Mouse (Mus musculus): ENCODE measurements at regions not wholly inside any gene's neighbourhood (a gene's known extent, or its start where the extent isn't known, plus 50 kb on each side); places are given as distances from the start of the nearest gene placed in this dataset.

- Histone ChIP-seq H3K9me3 (replicated peaks; ENCODE audit: low read length) (no peaks in the 10 kb centered on the region), H3K27me3 (replicated peaks) (no peaks in the 10 kb centered on the region), H3K4me3 (replicated peaks in 1 of 3; ENCODE audit: low read depth in 2 of 3, low read length in 2 of 3, poor library complexity in 1 of 3) (no peak overlapping the region), H3K79me2 (replicated peaks; ENCODE audit: control insufficient read depth, extremely low read depth, insufficient read depth, poor library complexity, severe bottlenecking) (no peaks in the 10 kb centered on the region), H3K4me1 (ENCODE audit: control insufficient read depth in 1 of 2, insufficient read depth in 2 of 2) (peaks cover 0 to 5% of the 10 kb centered on the region in 2 experiments; a peak in 2 of 4 replicates), H3K9ac (ENCODE audit: insufficient read depth, low read depth) (no peak overlapping the region), H3K4me2 (ENCODE audit: insufficient read depth, low read depth, poor library complexity, severe bottlenecking) (no peak overlapping the region), H3K27ac (ENCODE audit: insufficient read depth, low read depth) (no peak overlapping the region), H3K36me3 (replicated peaks in 1 of 2; ENCODE audit: control insufficient read depth in 1 of 2, insufficient read depth in 1 of 2, low read length in 1 of 2) (no peaks in the 10 kb centered on the region)
- DNase-seq (ENCODE audit: extremely low read depth), result no peak
- dilution Hi-C loops (cut with MboI; ENCODE audit: extremely low pct_ligation_motif_present, extremely low pct_unique_long_range_greater_than_20kb, low sequenced_read_pairs), result no loop called here
- TF ChIP-seq IRF4 (IDR thresholded peaks at IDR 0.05; ENCODE audit: low read depth, low read length) (no peak), JUN (IDR thresholded peaks at IDR 0.05; ENCODE audit: insufficient read depth, low read depth, low read length) (no peak), HCFC1 (IDR thresholded peaks at IDR 0.05; ENCODE audit: low read depth, low read length) (no peak), POLR2AphosphoS2 (IDR thresholded peaks at IDR 0.05; ENCODE audit: low read depth, low read length) (no peak), CHD2 (IDR thresholded peaks at IDR 0.05; ENCODE audit: low read length) (no peak), USF1 (IDR thresholded peaks at IDR 0.05; ENCODE audit: low read depth, low read length) (no peak), MAFK (IDR thresholded peaks at IDR 0.05; ENCODE audit: insufficient replicate concordance, low read length) (no peak), E2F4 (IDR thresholded peaks at IDR 0.05; ENCODE audit: insufficient replicate concordance, low read depth, low read length) (no peak), TBP (conservative IDR thresholded peaks at IDR 0.05; ENCODE audit: low read depth, low read length) (no peak), BHLHE40 (IDR thresholded peaks at IDR 0.05; ENCODE audit: low read depth, low read length) (no peak), CHD1 (IDR thresholded peaks at IDR 0.05; ENCODE audit: low read depth, low read length) (no peak), MAX (IDR thresholded peaks at IDR 0.05; ENCODE audit: low read length) (no peak), EP300 (IDR thresholded peaks at IDR 0.05; ENCODE audit: low read length) (no peak), POLR2A (IDR thresholded peaks at IDR 0.05; ENCODE audit: low read depth, low read length) (no peak), ZNF384 (IDR thresholded peaks at IDR 0.05; ENCODE audit: low read depth, low read length) (no peak), GABPA (IDR thresholded peaks at IDR 0.05; ENCODE audit: insufficient replicate concordance, low read depth, low read length) (no peak), USF2 (conservative IDR thresholded peaks at IDR 0.05; ENCODE audit: low read depth, low read length) (no peak)
- in situ Hi-C loops (cut with MboI; ENCODE audit: low pct_ligation_motif_present, low pct_unique_long_range_greater_than_20kb, low sequenced_read_pairs), result loop anchor here (10.0 kb wide), 1 partner anchor 446 kb away; no protein-coding TSS in a partner anchor
Measured at GRCm38 (mm10) chr10:118608376-118609145, 167.7 kb downstream of the Ifng start.

GRCm38 (mm10) chr10:118609157-118609556, 168.3 kb downstream of the Ifng start:
- Histone ChIP-seq H3K27me3 (replicated peaks) (no peaks in the 10 kb centered on the region), H3K4me1 (ENCODE audit: control insufficient read depth in 1 of 2, insufficient read depth in 2 of 2) (peaks cover 0 to 5% of the 10 kb centered on the region in 2 experiments; a peak in 2 of 4 replicates), H3K27ac (ENCODE audit: insufficient read depth, low read depth) (no peak overlapping the region), H3K9me3 (replicated peaks; ENCODE audit: low read length) (no peaks in the 10 kb centered on the region), H3K4me2 (ENCODE audit: insufficient read depth, low read depth, poor library complexity, severe bottlenecking) (no peak overlapping the region), H3K79me2 (replicated peaks; ENCODE audit: control insufficient read depth, extremely low read depth, insufficient read depth, poor library complexity, severe bottlenecking) (no peaks in the 10 kb centered on the region), H3K9ac (ENCODE audit: insufficient read depth, low read depth) (no peak overlapping the region), H3K36me3 (replicated peaks in 1 of 2; ENCODE audit: control insufficient read depth in 1 of 2, insufficient read depth in 1 of 2, low read length in 1 of 2) (no peaks in the 10 kb centered on the region), H3K4me3 (replicated peaks in 1 of 3; ENCODE audit: low read depth in 2 of 3, low read length in 2 of 3, poor library complexity in 1 of 3) (no peak overlapping the region)
- no peak for DNase-seq (ENCODE audit: extremely low read depth)
- in situ Hi-C loops (cut with MboI; ENCODE audit: low pct_ligation_motif_present, low pct_unique_long_range_greater_than_20kb, low sequenced_read_pairs), result loop anchor here (10.0 kb wide), 1 partner anchor 446 kb away; no protein-coding TSS in a partner anchor
- TF ChIP-seq MAX (IDR thresholded peaks at IDR 0.05; ENCODE audit: low read length), result no peak
- peak; percentile 95 for TF ChIP-seq MAFK (IDR thresholded peaks at IDR 0.05; ENCODE audit: insufficient replicate concordance, low read length)
- dilution Hi-C loops (cut with MboI; ENCODE audit: extremely low pct_ligation_motif_present, extremely low pct_unique_long_range_greater_than_20kb, low sequenced_read_pairs), result no loop called here
